Mouse (Mus musculus) midbrain, postnatal 0 days (tissue): Measurements from ENCODE around the gene Cox4i2. TPM values are rescaled to one million over a fixed set of nuclear protein-coding genes. Genes with fewer than 3 reads are reported as not detected.

Experiments used
- ATAC-seq: fragments of 200-750 bp; cut with Nextera tagmentation; 2 replicates; pipeline ENCODE4 v1.8.0; 2017; ENCODE audit warnings: moderate number of reproducible peaks, mild to moderate bottlenecking, moderate TSS enrichment, moderate library complexity; ENCODE audit not compliant: low FRiP score
- DNase-seq: peaks from one replicate; pipeline ENCODE4 v3.0.0-alpha.2; 2015; ENCODE audit warnings: low spot score
- H3K27ac ChIP-seq: fragments of 300-500 bp; sonication (generic); 2 replicates; pipeline ENCODE4 v1.5.1; 2014; ENCODE audit warnings: low read depth, mild to moderate bottlenecking, low read length, mixed read lengths
- H3K27me3 ChIP-seq: fragments of 300-500 bp; sonication (generic); 2 replicates; pipeline ENCODE4 v1.6.1; 2014; ENCODE audit warnings: low read length, control low read depth, mixed read lengths; ENCODE audit not compliant: insufficient read depth
- H3K36me3 ChIP-seq: fragments of 300-500 bp; sonication (generic); 2 replicates; pipeline ENCODE4 v1.6.1; 2014; ENCODE audit warnings: low read length, control low read depth, mixed read lengths; ENCODE audit not compliant: insufficient read depth
- H3K4me1 ChIP-seq: fragments of 300-500 bp; sonication (generic); 2 replicates; pipeline ENCODE4 v1.6.1; 2014; ENCODE audit warnings: mild to moderate bottlenecking, control low read depth, antibody characterized with exemption, low read length, mixed read lengths; ENCODE audit not compliant: insufficient read depth
- H3K4me2 ChIP-seq: fragments of 300-500 bp; sonication (generic); 2 replicates; pipeline ENCODE4 v1.6.1; 2014; ENCODE audit warnings: low read depth, mild to moderate bottlenecking, low read length, mixed read lengths; ENCODE audit not compliant: poor library complexity, severe bottlenecking
- H3K4me3 ChIP-seq: fragments of 300-500 bp; sonication (generic); 2 replicates; pipeline ENCODE4 v1.5.1; 2014; ENCODE audit warnings: low read depth, mild to moderate bottlenecking, low read length, moderate library complexity
- H3K9ac ChIP-seq: fragments of 300-500 bp; sonication (generic); replicated peaks from 2 replicates; pipeline ENCODE4 v1.6.1; 2014; ENCODE audit warnings: mild to moderate bottlenecking, low read length, moderate library complexity, mixed read lengths; ENCODE audit not compliant: poor library complexity, severe bottlenecking
- H3K9me3 ChIP-seq: fragments of 300-500 bp; sonication (generic); 2 replicates; pipeline ENCODE4 v1.6.1; 2016; ENCODE audit warnings: low read length, control low read depth
- CTCF ChIP-seq: IDR thresholded peaks from 2 replicates; pipeline ENCODE4 v1.5.1; 2016; ENCODE audit warnings: antibody characterized with exemption, mild to moderate bottlenecking
- WGBS: fragments of 180-500 bp; shearing (Covaris S2); extraction: QIAGEN DNeasy Blood & Tissue Kit; methylation state at CpG from one replicate; pipeline ENCODE4 v1.1.7; 2014; 5-methylcytosine and 5-hydroxymethylcytosine counted together
- polyA plus RNA-seq: library from polyadenylated mRNA; unstranded; fragments of >200 nt; fragmentation: Nextera tagmentation; extraction: Ambion mirVana; gene quantifications from 2 replicates; pipeline ENCODE4 v1.2.1, GENCODE M21; 2015
- total RNA-seq: library from RNA; depleted of rRNA; stranded (reverse); fragments of >200 nt; gene quantifications from 2 replicates; pipeline ENCODE4 v1.2.3, GENCODE M21; 2014

The Cox4i2 gene
- total and polyA plus RNA-seq, 2 experiments from 2014 or later: 2.0 to 3.3 TPM

- Histone ChIP-seq H3K4me3 (peak overlapping the region; percentile 45), H3K9me3 (no peaks in the 10 kb centered on the region), H3K4me2 (peak overlapping the region; percentile 85), H3K27me3 (no peaks in the 10 kb centered on the region), H3K9ac (peak overlapping the region; percentile 60), H3K27ac (peak overlapping the region; percentile 66), H3K36me3 (no peaks in the 10 kb centered on the region), H3K4me1 (peaks cover 3% of the 10 kb centered on the region; the same call in 1 of the 2 replicates)
- DNase-seq (peak; percentile 32), ATAC-seq (no peak)
- no peak for TF ChIP-seq CTCF
- WGBS: 1% methylated on average over 22 of the region's 22 CpGs
Observed at GRCm38 (mm10) chr2:152736748-152737147, 17.2 kb upstream of the Cox4i2 start.

- ATAC-seq (no peak), DNase-seq (no peak)
- H3K9me3 ChIP-seq: no peaks in the 10 kb centered on the region
- peak overlapping the region; percentile 20; the same call in 1 of the 2 replicates for H3K9ac ChIP-seq
- H3K4me1 ChIP-seq: peaks cover 3% of the 10 kb centered on the region; the same call in 1 of the 2 replicates
- no peaks in the 10 kb centered on the region for H3K27me3 ChIP-seq
- TF ChIP-seq CTCF: no peak
- H3K27ac ChIP-seq: peak overlapping the region; percentile 21
- H3K36me3 ChIP-seq: no peaks in the 10 kb centered on the region
- H3K4me2 ChIP-seq: peak overlapping the region; percentile 85
- H3K4me3 ChIP-seq: peak overlapping the region; percentile 45
- WGBS: 23% methylated on average over 10 of the region's 10 CpGs
Observed at GRCm38 (mm10) chr2:152737306-152738221, 16.4 kb upstream of the Cox4i2 start.

- Histone ChIP-seq H3K4me3 (peak overlapping the region; percentile 45), H3K27ac (peak overlapping the region; percentile 21; the same call in 1 of the 2 replicates), H3K4me2 (peak overlapping the region; percentile 34), H3K4me1 (peaks cover 3% of the 10 kb centered on the region; the same call in 1 of the 2 replicates), H3K36me3 (no peaks in the 10 kb centered on the region), H3K9me3 (no peaks in the 10 kb centered on the region), H3K27me3 (no peaks in the 10 kb centered on the region), H3K9ac (no peak overlapping the region; the same call in 1 of the 2 replicates)
- ATAC-seq (no peak), DNase-seq (no peak)
- TF ChIP-seq CTCF: no peak
- WGBS: 54% methylated on average over 2 of the region's 2 CpGs
Observed at GRCm38 (mm10) chr2:152738341-152738740, 15.6 kb upstream of the Cox4i2 start.

GRCm38 (mm10) chr2:152739031-152739841 is 14.7 kb upstream of the Cox4i2 start:
- H3K36me3 ChIP-seq: no peaks in the 10 kb centered on the region
- no peak for TF ChIP-seq CTCF
- DNase-seq: peak; percentile 56
- peak overlapping the region; percentile 60 for H3K9ac ChIP-seq
- H3K27me3 ChIP-seq: no peaks in the 10 kb centered on the region
- peaks cover 3% of the 10 kb centered on the region; the same call in 1 of the 2 replicates for H3K4me1 ChIP-seq
- H3K4me2 ChIP-seq: peak overlapping the region; percentile 79
- peak overlapping the region; percentile 41 for H3K4me3 ChIP-seq
- 2% methylated on average over 31 of the region's 36 CpGs for WGBS
- H3K27ac ChIP-seq: peak overlapping the region; percentile 8; the same call in 1 of the 2 replicates
- no peaks in the 10 kb centered on the region for H3K9me3 ChIP-seq
- 0 out of 2 replicates have a peak, but pooled peaks have one; percentile 2 for ATAC-seq

GRCm38 (mm10) chr2:152739842-152740260 is 14.1 kb upstream of the Cox4i2 start:
- no peak for DNase-seq
- no peaks in the 10 kb centered on the region for H3K9me3 ChIP-seq
- H3K9ac ChIP-seq: no peak overlapping the region

More at GRCm38 (mm10) chr2:152739842-152740260, 14.1 kb upstream of the Cox4i2 start:
- no peak for TF ChIP-seq CTCF
- WGBS: 30% methylated on average over 3 of the region's 3 CpGs
- ATAC-seq: no peak
- Histone ChIP-seq H3K4me2 (no peak overlapping the region), H3K27me3 (no peaks in the 10 kb centered on the region), H3K27ac (no peak overlapping the region), H3K36me3 (no peaks in the 10 kb centered on the region), H3K4me3 (no peak overlapping the region), H3K4me1 (peaks cover 3% of the 10 kb centered on the region; the same call in 1 of the 2 replicates)
